Mouse (Mus musculus) heart, embryonic 11.5 days (tissue): ENCODE results near the gene Manba. TPM values are rescaled to one million over a fixed set of nuclear protein-coding genes. Genes with fewer than 3 reads are reported as not detected.

ENCODE experiments used
- ATAC-seq: fragments of 200-750 bp; cut with Nextera tagmentation; replicated peaks from 2 replicates; pipeline ENCODE4 v1.8.0; 2017; ENCODE audit warnings: moderate library complexity; ENCODE audit not compliant: insufficient number of reproducible peaks, low FRiP score, low TSS enrichment
- H3K27ac ChIP-seq: fragments of 300-500 bp; sonication (generic); 2 replicates; pipeline ENCODE4 v1.5.1; 2014; ENCODE audit warnings: mild to moderate bottlenecking, low read depth, low read length
- H3K27me3 ChIP-seq: fragments of 300-500 bp; sonication (generic); 2 replicates; pipeline ENCODE4 v1.6.1; 2014; ENCODE audit warnings: mild to moderate bottlenecking, low read length, mixed read lengths; ENCODE audit not compliant: control insufficient read depth, insufficient read depth
- H3K36me3 ChIP-seq: fragments of 300-500 bp; sonication (generic); 2 replicates; pipeline ENCODE4 v1.6.1; 2014; ENCODE audit warnings: mild to moderate bottlenecking, low read length, moderate library complexity, mixed read lengths; ENCODE audit not compliant: control insufficient read depth, insufficient read depth
- H3K4me1 ChIP-seq: fragments of 300-500 bp; sonication (generic); 2 replicates; pipeline ENCODE4 v1.6.1; 2014; ENCODE audit warnings: low read length; ENCODE audit not compliant: control insufficient read depth, insufficient read depth
- H3K4me2 ChIP-seq: fragments of 300-500 bp; sonication (generic); 2 replicates; pipeline ENCODE4 v1.6.1; 2014; ENCODE audit warnings: mild to moderate bottlenecking, moderate library complexity
- H3K4me3 ChIP-seq: fragments of 300-500 bp; sonication (generic); 2 replicates; pipeline ENCODE4 v1.5.1; 2014; ENCODE audit warnings: low read depth, low read length
- H3K9ac ChIP-seq: fragments of 300-500 bp; sonication (generic); 2 replicates; pipeline ENCODE4 v1.6.1; 2014; ENCODE audit warnings: mild to moderate bottlenecking, low read depth, low read length, moderate library complexity
- H3K9me3 ChIP-seq: fragments of 300-500 bp; sonication (generic); replicated peaks from 2 replicates; pipeline ENCODE4 v1.6.1; 2016; ENCODE audit warnings: low read length; ENCODE audit not compliant: control insufficient read depth
- WGBS: fragments of 180-500 bp; shearing (Covaris S2); extraction: QIAGEN DNeasy Blood & Tissue Kit; methylation state at CpG from one replicate; pipeline ENCODE4 v1.1.7; 2014; ENCODE audit not compliant: insufficient replicate concordance; 5-methylcytosine and 5-hydroxymethylcytosine counted together
- polyA plus RNA-seq: library from polyadenylated mRNA; unstranded; fragments of >200 nt; fragmentation: Nextera tagmentation; extraction: Ambion mirVana; gene quantifications from 2 replicates; pipeline ENCODE4 v1.2.1, GENCODE M21; 2014

Gene Manba
- polyA plus RNA-seq, 1 experiment from 2014 or later, result 29.7 TPM

GRCm38 (mm10) chr3:135598355-135598754 lies 112.9 kb downstream of the Manba start:
- no peaks in the 10 kb centered on the region for H3K9me3 ChIP-seq
- H3K4me1 ChIP-seq, result peaks cover 25% of the 10 kb centered on the region
- H3K4me2 ChIP-seq, result no peak overlapping the region
- WGBS, result 52% methylated on average over 3 of the region's 3 CpGs
- no peak for ATAC-seq
- no peak overlapping the region for H3K27ac ChIP-seq
- peaks cover 6% of the 10 kb centered on the region; the same call in 1 of the 2 replicates for H3K36me3 ChIP-seq
- H3K9ac ChIP-seq, result no peak overlapping the region
- no peak overlapping the region for H3K4me3 ChIP-seq
- no peaks in the 10 kb centered on the region for H3K27me3 ChIP-seq

- no peak overlapping the region for H3K4me3 ChIP-seq
- no peaks in the 10 kb centered on the region for H3K27me3 ChIP-seq
- peak overlapping the region; percentile 82 for H3K27ac ChIP-seq
- peaks cover 10% of the 10 kb centered on the region for H3K36me3 ChIP-seq
- no peak overlapping the region for H3K9ac ChIP-seq
- 50% methylated on average over 10 of the region's 10 CpGs for WGBS
- peaks cover 47% of the 10 kb centered on the region for H3K4me1 ChIP-seq
- no peak for ATAC-seq
- peak overlapping the region; percentile 34 for H3K4me2 ChIP-seq
- H3K9me3 ChIP-seq, result no peaks in the 10 kb centered on the region
Measured at GRCm38 (mm10) chr3:135602731-135603130, 117.3 kb downstream of the Manba start.

GRCm38 (mm10) chr3:135604626-135605417 lies 119.4 kb downstream of the Manba start:
- Histone ChIP-seq H3K4me2 (no peak overlapping the region), H3K4me3 (no peak overlapping the region), H3K27me3 (no peaks in the 10 kb centered on the region), H3K36me3 (peaks cover 10% of the 10 kb centered on the region), H3K9me3 (no peaks in the 10 kb centered on the region), H3K27ac (0 out of 2 replicates have a peak overlapping the region, but pooled peaks have one; percentile 25), H3K9ac (no peak overlapping the region), H3K4me1 (peaks cover 47% of the 10 kb centered on the region)
- 78% methylated on average over 10 of the region's 10 CpGs for WGBS
- no peak for ATAC-seq

- H3K27me3 ChIP-seq, result no peaks in the 10 kb centered on the region
- H3K9me3 ChIP-seq, result no peaks in the 10 kb centered on the region
- peak overlapping the region; percentile 50; the same call in 1 of the 2 replicates for H3K27ac ChIP-seq
- H3K36me3 ChIP-seq, result peaks cover 14% of the 10 kb centered on the region
- WGBS, result 60% methylated on average over 4 of the region's 4 CpGs
- no peak overlapping the region for H3K9ac ChIP-seq
- ATAC-seq, result no peak
- H3K4me1 ChIP-seq, result peaks cover 47% of the 10 kb centered on the region
- H3K4me3 ChIP-seq, result no peak overlapping the region
- H3K4me2 ChIP-seq, result no peak overlapping the region
Measured at GRCm38 (mm10) chr3:135605474-135605873, 120.1 kb downstream of the Manba start.

GRCm38 (mm10) chr3:135606592-135606991 lies 121.2 kb downstream of the Manba start:
- 88% methylated on average over 8 of the region's 8 CpGs for WGBS
- H3K27ac ChIP-seq, result no peak overlapping the region
- H3K4me2 ChIP-seq, result no peak overlapping the region
- H3K4me3 ChIP-seq, result no peak overlapping the region
- H3K4me1 ChIP-seq, result peaks cover 44% of the 10 kb centered on the region
- no peaks in the 10 kb centered on the region for H3K27me3 ChIP-seq
- H3K9ac ChIP-seq, result no peak overlapping the region
- peaks cover 14% of the 10 kb centered on the region for H3K36me3 ChIP-seq
- H3K9me3 ChIP-seq, result no peaks in the 10 kb centered on the region
- no peak for ATAC-seq

- Histone ChIP-seq H3K4me1 (peaks cover 41% of the 10 kb centered on the region), H3K4me2 (no peak overlapping the region), H3K9ac (no peak overlapping the region), H3K27ac (no peak overlapping the region), H3K27me3 (no peaks in the 10 kb centered on the region), H3K4me3 (no peak overlapping the region), H3K36me3 (peaks cover 14% of the 10 kb centered on the region), H3K9me3 (no peaks in the 10 kb centered on the region)
- no peak for ATAC-seq
- 81% methylated on average over 9 of the region's 9 CpGs for WGBS
Measured at GRCm38 (mm10) chr3:135607021-135607420, 121.6 kb downstream of the Manba start.

- 73% methylated on average over 24 of the region's 24 CpGs for WGBS
- Histone ChIP-seq H3K4me2 (0 out of 2 replicates have a peak overlapping the region, but pooled peaks have one; percentile 7), H3K27ac (peak overlapping the region; percentile 46), H3K36me3 (peaks cover 20% of the 10 kb centered on the region), H3K9me3 (no peaks in the 10 kb centered on the region), H3K4me3 (no peak overlapping the region), H3K4me1 (peaks cover 32% of the 10 kb centered on the region), H3K9ac (no peak overlapping the region), H3K27me3 (no peaks in the 10 kb centered on the region)
- ATAC-seq, result no peak
Measured at GRCm38 (mm10) chr3:135607660-135608473, 122.5 kb downstream of the Manba start.

GRCm38 (mm10) chr3:135610221-135610620 lies 124.8 kb downstream of the Manba start:
- Histone ChIP-seq H3K9me3 (no peaks in the 10 kb centered on the region), H3K4me1 (peaks cover 12% of the 10 kb centered on the region; the same call in 1 of the 2 replicates), H3K9ac (no peak overlapping the region), H3K4me2 (no peak overlapping the region), H3K4me3 (no peak overlapping the region), H3K27ac (no peak overlapping the region), H3K36me3 (peaks cover 17% of the 10 kb centered on the region), H3K27me3 (no peaks in the 10 kb centered on the region)
- WGBS, result 61% methylated on average over 3 of the region's 3 CpGs
- no peak for ATAC-seq
